Mouse (Mus musculus) intestine, postnatal 0 days (tissue): ENCODE measurements at regions not wholly inside any gene's neighbourhood (a gene's known extent, or its start where the extent isn't known, plus 50 kb on each side); places are given as distances from the start of the nearest gene placed in this dataset.

Experiments
- ATAC-seq: fragments of 200-750 bp; cut with Nextera tagmentation; 2 replicates; pipeline ENCODE4 v1.8.0; 2017; ENCODE audit warnings: mild to moderate bottlenecking, moderate TSS enrichment, moderate library complexity
- H3K27ac ChIP-seq: fragments of 300-500 bp; sonication (generic); 2 replicates; pipeline ENCODE4 v1.5.1; 2014; ENCODE audit warnings: mild to moderate bottlenecking, low read depth, low read length, moderate library complexity
- H3K27me3 ChIP-seq: fragments of 300-500 bp; sonication (generic); replicated peaks from 2 replicates; pipeline ENCODE4 v1.6.1; 2014; ENCODE audit warnings: low read length, mixed read lengths; ENCODE audit not compliant: control insufficient read depth, insufficient read depth
- H3K36me3 ChIP-seq: fragments of 300-500 bp; sonication (generic); 2 replicates; pipeline ENCODE4 v1.6.1; 2014; ENCODE audit warnings: mild to moderate bottlenecking, moderate library complexity; ENCODE audit not compliant: control insufficient read depth, insufficient read depth
- H3K4me1 ChIP-seq: fragments of 300-500 bp; sonication (generic); replicated peaks from 2 replicates; pipeline ENCODE4 v1.6.1; 2014; ENCODE audit warnings: antibody characterized with exemption, low read length, mixed read lengths; ENCODE audit not compliant: control insufficient read depth, insufficient read depth
- H3K4me2 ChIP-seq: fragments of 300-500 bp; sonication (generic); replicated peaks from 2 replicates; pipeline ENCODE4 v1.6.1; 2014; ENCODE audit warnings: low read depth, mild to moderate bottlenecking, moderate library complexity
- H3K4me3 ChIP-seq: fragments of 300-500 bp; sonication (generic); 2 replicates; pipeline ENCODE4 v1.5.1; 2014; ENCODE audit warnings: low read depth, low read length
- H3K9ac ChIP-seq: fragments of 300-500 bp; sonication (generic); 2 replicates; pipeline ENCODE4 v1.6.1; 2014; ENCODE audit warnings: mild to moderate bottlenecking, low read depth, low read length
- H3K9me3 ChIP-seq: fragments of 300-500 bp; sonication (generic); 2 replicates; pipeline ENCODE4 v1.6.1; 2016; ENCODE audit warnings: mixed run types; ENCODE audit not compliant: control insufficient read depth
- CTCF ChIP-seq: sonication (generic); IDR thresholded peaks from 2 replicates; pipeline ENCODE4 v1.5.1; 2016; ENCODE audit warnings: low read depth, mild to moderate bottlenecking, control low read depth, antibody characterized with exemption, moderate library complexity
- WGBS: fragments of 180-500 bp; shearing (Covaris S2); extraction: QIAGEN DNeasy Blood & Tissue Kit; methylation state at CpG from one replicate; pipeline ENCODE4 v1.1.7; 2014; 5-methylcytosine and 5-hydroxymethylcytosine counted together

- H3K4me3 ChIP-seq: no peak overlapping the region
- H3K27ac ChIP-seq: no peak overlapping the region
- H3K36me3 ChIP-seq: no peaks in the 10 kb centered on the region
- WGBS: 59% methylated on average over 10 of the region's 10 CpGs
- ATAC-seq: no peak
- peaks cover 6% of the 10 kb centered on the region; the same call in 1 of the 2 replicates for H3K27me3 ChIP-seq
- H3K9me3 ChIP-seq: no peaks in the 10 kb centered on the region
- no peak overlapping the region for H3K9ac ChIP-seq
- no peak overlapping the region for H3K4me2 ChIP-seq
- TF ChIP-seq CTCF: no peak
- no peaks in the 10 kb centered on the region for H3K4me1 ChIP-seq
These were observed 80.0 kb upstream of the Mpp6 start for GRCm38 (mm10) chr6:50029895-50030515.

- Histone ChIP-seq H3K9ac (no peak overlapping the region), H3K4me3 (no peak overlapping the region), H3K9me3 (no peaks in the 10 kb centered on the region), H3K4me2 (no peak overlapping the region), H3K27me3 (peaks cover 6% of the 10 kb centered on the region; the same call in 1 of the 2 replicates), H3K4me1 (no peaks in the 10 kb centered on the region), H3K27ac (no peak overlapping the region), H3K36me3 (no peaks in the 10 kb centered on the region)
- 76% methylated on average over 5 of the region's 5 CpGs for WGBS
- TF ChIP-seq CTCF: no peak
- no peak for ATAC-seq
These were observed 78.7 kb upstream of the Mpp6 start for GRCm38 (mm10) chr6:50031356-50031755.

GRCm38 (mm10) chr6:50032894-50033595 lies 77.0 kb upstream of the Mpp6 start:
- no peak for TF ChIP-seq CTCF
- WGBS: 58% methylated on average over 15 of the region's 15 CpGs
- ATAC-seq: no peak
- H3K4me2 ChIP-seq: no peak overlapping the region
- H3K27me3 ChIP-seq: peaks cover 6% of the 10 kb centered on the region; the same call in 1 of the 2 replicates
- H3K9me3 ChIP-seq: no peaks in the 10 kb centered on the region
- H3K27ac ChIP-seq: no peak overlapping the region
- H3K4me1 ChIP-seq: no peaks in the 10 kb centered on the region
- H3K9ac ChIP-seq: no peak overlapping the region
- no peaks in the 10 kb centered on the region for H3K36me3 ChIP-seq
- H3K4me3 ChIP-seq: no peak overlapping the region

GRCm38 (mm10) chr6:50037614-50038013 lies 72.4 kb upstream of the Mpp6 start:
- Histone ChIP-seq H3K27ac (no peak overlapping the region), H3K4me2 (0 out of 2 replicates have a peak overlapping the region, but pooled peaks have one; percentile 17), H3K9ac (no peak overlapping the region), H3K36me3 (no peaks in the 10 kb centered on the region), H3K9me3 (no peaks in the 10 kb centered on the region), H3K4me1 (no peaks in the 10 kb centered on the region), H3K27me3 (peaks cover 6% of the 10 kb centered on the region; the same call in 1 of the 2 replicates), H3K4me3 (no peak overlapping the region)
- ATAC-seq: no peak
- TF ChIP-seq CTCF: no peak
- WGBS: 21% methylated on average over 4 of the region's 4 CpGs

- Histone ChIP-seq H3K4me3 (no peak overlapping the region), H3K9me3 (no peaks in the 10 kb centered on the region), H3K4me1 (no peaks in the 10 kb centered on the region), H3K4me2 (no peak overlapping the region), H3K27me3 (peaks cover 2% of the 10 kb centered on the region; the same call in 1 of the 2 replicates), H3K27ac (no peak overlapping the region), H3K9ac (no peak overlapping the region), H3K36me3 (no peaks in the 10 kb centered on the region)
- WGBS: 33% methylated on average over 3 of the region's 3 CpGs
- ATAC-seq: no peak
- TF ChIP-seq CTCF: no peak
These were observed 71.7 kb upstream of the Mpp6 start for GRCm38 (mm10) chr6:50038369-50038768.

- Histone ChIP-seq H3K36me3 (no peaks in the 10 kb centered on the region), H3K27ac (no peak overlapping the region), H3K4me2 (no peak overlapping the region), H3K4me1 (no peaks in the 10 kb centered on the region), H3K4me3 (no peak overlapping the region), H3K9me3 (no peaks in the 10 kb centered on the region), H3K27me3 (no peaks in the 10 kb centered on the region), H3K9ac (no peak overlapping the region)
- TF ChIP-seq CTCF: no peak
- 86% methylated on average over 10 of the region's 10 CpGs for WGBS
- no peak for ATAC-seq
These were observed 69.0 kb upstream of the Mpp6 start for GRCm38 (mm10) chr6:50041044-50041443.
